Mouse (Mus musculus): Measurements from ENCODE around the gene Cdc25a. TPM values are rescaled to one million over a fixed set of nuclear protein-coding genes. Genes with fewer than 3 reads are reported as not detected.

Cdc25a gene
- polyA plus RNA-seq, 1 experiment from 2014 or later = 18.4 TPM

- ATAC-seq (ENCODE audit: low FRiP score, low TSS enrichment) (no peak), DNase-seq (ENCODE audit: low spot score) (no peak)
- Histone ChIP-seq H3K27me3 (ENCODE audit: control insufficient read depth, insufficient read depth, low read length) (no peaks in the 10 kb centered on the region), H3K36me3 (ENCODE audit: control insufficient read depth, insufficient read depth, low read length) (no peaks in the 10 kb centered on the region), H3K9ac (ENCODE audit: low read length) (no peak overlapping the region), H3K9me3 (ENCODE audit: control insufficient read depth, low read length) (no peaks in the 10 kb centered on the region), H3K27ac (replicated peaks) (no peak overlapping the region), H3K4me1 (replicated peaks; ENCODE audit: control insufficient read depth, insufficient read depth) (no peaks in the 10 kb centered on the region), H3K4me3 (ENCODE audit: low read depth, low read length) (no peak overlapping the region), H3K4me2 (replicated peaks; ENCODE audit: low read depth) (no peak overlapping the region)
- no peak for TF ChIP-seq CTCF (IDR thresholded peaks at IDR 0.05; ENCODE audit: low read depth)
- TF ChIP-seq EP300 (optimal IDR thresholded peaks at IDR 0.05) = no peak
- 51% methylated on average over 2 of the region's 2 CpGs for WGBS
Observed at GRCm38 (mm10) chr9:109866218-109866617, 9.2 kb upstream of the Cdc25a start.

GRCm38 (mm10) chr9:109870983-109871572 is 4.3 kb upstream of the Cdc25a start:
- WGBS = 28% methylated on average over 6 of the region's 6 CpGs
- Histone ChIP-seq H3K4me2 (replicated peaks; ENCODE audit: low read depth) (no peak overlapping the region), H3K27me3 (ENCODE audit: control insufficient read depth, insufficient read depth, low read length) (no peaks in the 10 kb centered on the region), H3K9ac (ENCODE audit: low read length) (no peak overlapping the region), H3K36me3 (ENCODE audit: control insufficient read depth, insufficient read depth, low read length) (no peaks in the 10 kb centered on the region), H3K4me1 (replicated peaks; ENCODE audit: control insufficient read depth, insufficient read depth) (no peaks in the 10 kb centered on the region), H3K27ac (replicated peaks) (no peak overlapping the region), H3K4me3 (ENCODE audit: low read depth, low read length) (no peak overlapping the region), H3K9me3 (ENCODE audit: control insufficient read depth, low read length) (no peaks in the 10 kb centered on the region)
- DNase-seq (ENCODE audit: low spot score) (peak; percentile 35), ATAC-seq (ENCODE audit: low FRiP score, low TSS enrichment) (no peak)
- TF ChIP-seq CTCF (IDR thresholded peaks at IDR 0.05; ENCODE audit: low read depth) (no peak), EP300 (optimal IDR thresholded peaks at IDR 0.05) (no peak)

GRCm38 (mm10) chr9:109875695-109876601 is 569 bp downstream of the Cdc25a start:
- DNase-seq (ENCODE audit: low spot score) = peak; percentile 73
- H3K27ac ChIP-seq (replicated peaks) = peak overlapping the region; percentile 94
- ATAC-seq (ENCODE audit: low FRiP score, low TSS enrichment) = peak; percentile 55
- peak overlapping the region; percentile 88 for H3K4me2 ChIP-seq (replicated peaks; ENCODE audit: low read depth)
- H3K4me3 ChIP-seq (ENCODE audit: low read depth, low read length) = peak overlapping the region; percentile 90
- TF ChIP-seq CTCF (IDR thresholded peaks at IDR 0.05; ENCODE audit: low read depth) (no peak), EP300 (optimal IDR thresholded peaks at IDR 0.05) (no peak)
- WGBS = under 1% methylated on average over 68 of the region's 76 CpGs
- peaks cover 5% of the 10 kb centered on the region for H3K36me3 ChIP-seq (ENCODE audit: control insufficient read depth, insufficient read depth, low read length)
- peak overlapping the region; percentile 92 for H3K9ac ChIP-seq (ENCODE audit: low read length)
- no peaks in the 10 kb centered on the region; the same call in 1 of the 2 replicates for H3K4me1 ChIP-seq (replicated peaks; ENCODE audit: control insufficient read depth, insufficient read depth)
- no peaks in the 10 kb centered on the region for H3K27me3 ChIP-seq (ENCODE audit: control insufficient read depth, insufficient read depth, low read length)
- no peaks in the 10 kb centered on the region for H3K9me3 ChIP-seq (ENCODE audit: control insufficient read depth, low read length)

- Histone ChIP-seq H3K27me3 (ENCODE audit: control insufficient read depth, insufficient read depth, low read length) (no peaks in the 10 kb centered on the region), H3K4me3 (ENCODE audit: low read depth, low read length) (peak overlapping the region; percentile 90), H3K36me3 (ENCODE audit: control insufficient read depth, insufficient read depth, low read length) (peaks cover 9% of the 10 kb centered on the region), H3K27ac (replicated peaks) (peak overlapping the region; percentile 64), H3K4me1 (replicated peaks; ENCODE audit: control insufficient read depth, insufficient read depth) (no peaks in the 10 kb centered on the region; the same call in 1 of the 2 replicates), H3K4me2 (replicated peaks; ENCODE audit: low read depth) (peak overlapping the region; percentile 88), H3K9ac (ENCODE audit: low read length) (peak overlapping the region; percentile 92), H3K9me3 (ENCODE audit: control insufficient read depth, low read length) (no peaks in the 10 kb centered on the region)
- WGBS = under 1% methylated on average over 3 of the region's 3 CpGs
- DNase-seq (ENCODE audit: low spot score) (peak; percentile 68), ATAC-seq (ENCODE audit: low FRiP score, low TSS enrichment) (peak; percentile 30; the same call in 1 of the 2 replicates)
- TF ChIP-seq EP300 (optimal IDR thresholded peaks at IDR 0.05) (no peak), CTCF (IDR thresholded peaks at IDR 0.05; ENCODE audit: low read depth) (no peak)
Observed at GRCm38 (mm10) chr9:109876756-109877155, 1.4 kb downstream of the Cdc25a start.

GRCm38 (mm10) chr9:109877666-109878065 is 2.3 kb downstream of the Cdc25a start:
- Histone ChIP-seq H3K9me3 (ENCODE audit: control insufficient read depth, low read length) (no peaks in the 10 kb centered on the region), H3K36me3 (ENCODE audit: control insufficient read depth, insufficient read depth, low read length) (peaks cover 14% of the 10 kb centered on the region), H3K4me2 (replicated peaks; ENCODE audit: low read depth) (peak overlapping the region; percentile 88), H3K4me3 (ENCODE audit: low read depth, low read length) (peak overlapping the region; percentile 90; the same call in 1 of the 2 replicates), H3K27ac (replicated peaks) (peak overlapping the region; percentile 64), H3K4me1 (replicated peaks; ENCODE audit: control insufficient read depth, insufficient read depth) (no peaks in the 10 kb centered on the region; the same call in 1 of the 2 replicates), H3K9ac (ENCODE audit: low read length) (0 out of 2 replicates have a peak overlapping the region, but pooled peaks have one; percentile 92), H3K27me3 (ENCODE audit: control insufficient read depth, insufficient read depth, low read length) (no peaks in the 10 kb centered on the region)
- WGBS = 74% methylated on average over 5 of the region's 5 CpGs
- DNase-seq (ENCODE audit: low spot score) (no peak), ATAC-seq (ENCODE audit: low FRiP score, low TSS enrichment) (no peak)
- TF ChIP-seq EP300 (optimal IDR thresholded peaks at IDR 0.05) (no peak), CTCF (IDR thresholded peaks at IDR 0.05; ENCODE audit: low read depth) (peak; percentile 41)
